Mouse (Mus musculus): ENCODE measurements at regions not wholly inside any gene's neighbourhood (a gene's known extent, or its start where the extent isn't known, plus 50 kb on each side); places are given as distances from the start of the nearest gene placed in this dataset.

DNA sequence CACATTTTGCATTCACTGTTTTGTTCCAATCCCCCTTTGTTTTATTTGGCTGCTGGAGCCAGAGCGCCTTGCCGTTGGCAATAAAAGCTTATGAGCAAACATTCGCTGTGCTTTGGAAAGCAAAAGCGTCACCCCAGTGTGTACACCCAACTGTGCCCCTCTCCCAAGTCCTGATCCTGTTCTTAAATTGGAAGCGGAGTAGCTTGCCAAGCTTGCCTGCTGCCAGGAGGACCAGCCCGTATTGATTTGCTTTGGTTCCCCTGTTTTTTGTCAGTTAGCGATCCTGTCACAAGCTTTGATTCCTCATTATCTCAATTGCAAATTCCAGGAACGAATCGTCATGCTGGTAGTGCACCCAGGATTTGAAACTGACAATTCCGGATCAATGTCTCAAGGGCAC is 917.5 kb downstream of the Olfm4 start:
- DNase-seq = no peak

DNA sequence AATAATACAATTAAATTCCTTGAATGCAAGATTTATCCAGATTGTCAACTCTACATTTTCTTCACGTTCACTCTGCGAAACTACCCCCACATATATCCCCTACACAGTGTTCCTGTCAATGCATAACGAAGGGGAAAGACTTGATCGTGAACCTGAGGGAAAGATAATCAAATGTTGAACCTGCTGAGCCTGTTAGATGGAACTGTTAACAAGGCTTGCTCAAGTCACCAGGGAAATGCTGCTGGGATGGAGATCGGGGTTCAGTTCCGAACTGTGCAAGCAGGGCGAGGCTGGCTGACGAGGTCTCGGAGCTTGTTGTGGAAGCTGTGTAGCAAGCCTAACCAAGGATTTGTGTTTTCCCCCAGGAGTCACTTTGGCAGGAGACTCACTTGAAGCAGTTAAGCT is 917.9 kb downstream of the Olfm4 start:
- DNase-seq = peak in 1 of 2 experiments; percentile 9

DNA sequence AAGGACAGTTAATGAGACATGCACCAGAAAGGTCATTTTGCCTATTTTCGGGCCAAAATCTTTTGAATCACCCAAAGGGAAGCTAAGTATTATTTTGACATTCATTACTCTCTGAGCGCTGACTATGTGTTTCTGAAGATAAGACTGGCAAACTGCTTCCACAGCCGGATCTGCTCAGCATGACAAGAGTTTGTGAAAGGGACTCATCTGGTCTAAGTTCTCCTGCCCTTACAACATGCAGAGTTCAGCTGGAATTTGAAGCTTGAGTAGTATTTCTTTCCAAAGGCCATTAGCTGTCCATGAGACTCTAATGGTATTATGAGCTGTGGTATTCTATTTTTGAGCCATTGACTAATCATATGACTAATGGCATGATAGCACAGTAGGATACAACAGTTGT is 932.1 kb downstream of the Olfm4 start:
- DNase-seq = no peak

DNA sequence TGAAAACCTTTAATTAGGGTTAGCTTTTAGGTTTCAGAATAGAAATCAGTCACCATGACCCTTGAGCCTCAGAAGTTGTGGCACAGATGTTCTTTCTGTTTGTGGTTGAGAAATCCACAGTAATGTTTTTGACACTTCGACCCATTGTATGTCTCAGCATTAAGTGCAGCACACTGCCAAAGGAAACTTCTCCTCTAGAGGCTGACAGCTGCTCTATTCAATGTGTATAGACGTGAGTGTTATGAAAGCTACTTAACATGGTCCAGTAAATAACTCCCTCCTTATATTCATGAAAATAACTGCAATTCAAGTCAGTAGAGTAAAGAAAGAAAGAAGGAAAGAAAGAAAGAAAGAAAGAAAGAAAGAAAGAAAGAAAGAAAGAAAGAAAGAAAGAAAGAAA is 939.9 kb downstream of the Olfm4 start:
- DNase-seq = no peak

DNA sequence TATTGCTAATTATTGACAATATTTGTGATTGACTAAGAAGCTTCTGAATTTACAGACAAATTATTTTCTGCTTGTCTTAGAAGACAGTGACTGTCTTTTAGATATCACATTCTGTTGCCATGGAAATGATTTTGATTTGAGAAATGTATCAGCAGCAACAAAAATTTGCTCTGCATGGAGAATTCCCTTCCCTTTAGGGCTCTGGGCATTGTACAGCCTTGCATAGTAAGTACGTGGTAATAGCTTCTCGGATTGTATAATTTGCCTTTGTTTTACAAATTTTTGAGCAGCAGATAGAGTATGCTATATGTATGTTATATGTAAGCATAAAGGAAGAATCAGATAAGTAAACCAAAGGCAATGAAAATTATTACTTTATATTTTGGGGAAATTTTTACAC is 976.1 kb downstream of the Olfm4 start:
- DNase-seq = no peak

- DNase-seq = no peak
Measured at GRCm38 (mm10) chr14:80975795-80976194, 991.9 kb downstream of the Olfm4 start.

DNA sequence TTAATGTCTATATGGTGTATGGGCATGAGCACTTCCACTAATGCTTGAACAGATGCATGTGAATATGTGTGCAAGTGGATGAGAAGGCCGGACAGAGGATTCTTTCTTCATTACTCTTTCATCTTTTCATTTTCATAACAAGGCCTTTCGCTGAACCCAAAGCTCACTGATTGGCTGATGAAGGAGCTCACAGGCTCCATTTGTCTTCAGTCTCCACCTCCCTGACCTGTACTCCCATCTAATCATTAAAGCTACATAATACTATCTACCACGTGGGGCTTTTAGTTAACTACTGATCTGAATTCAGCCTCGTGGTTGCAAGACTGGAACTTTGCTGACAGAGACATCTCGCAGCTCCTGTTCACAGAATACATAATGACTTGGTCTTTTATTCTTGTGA is 992.8 kb downstream of the Olfm4 start:
- no peak for DNase-seq

- peak; percentile 9 to 16 for DNase-seq
Measured at GRCm38 (mm10) chr14:80979475-80979874, 995.6 kb downstream of the Olfm4 start.

DNA sequence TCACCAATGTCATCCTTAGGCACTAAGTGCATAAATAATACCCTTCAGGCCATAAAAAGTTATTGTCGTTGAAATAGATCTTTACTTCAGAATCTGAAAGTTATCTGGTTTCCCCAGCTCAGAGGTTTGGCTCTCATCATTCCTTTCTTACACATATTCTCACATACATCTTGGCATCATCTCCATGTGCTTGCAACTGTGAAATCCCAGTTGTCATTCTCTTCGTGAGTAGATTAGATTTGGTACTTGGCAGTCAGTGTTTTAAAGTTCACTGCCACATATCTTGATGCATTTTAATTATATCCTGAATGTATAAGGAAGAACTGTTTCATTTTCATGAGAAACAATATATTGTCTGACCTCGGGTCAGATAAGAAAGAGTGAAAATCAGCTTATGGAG is 1006.3 kb downstream of the Olfm4 start:
- DNase-seq = no peak

DNA sequence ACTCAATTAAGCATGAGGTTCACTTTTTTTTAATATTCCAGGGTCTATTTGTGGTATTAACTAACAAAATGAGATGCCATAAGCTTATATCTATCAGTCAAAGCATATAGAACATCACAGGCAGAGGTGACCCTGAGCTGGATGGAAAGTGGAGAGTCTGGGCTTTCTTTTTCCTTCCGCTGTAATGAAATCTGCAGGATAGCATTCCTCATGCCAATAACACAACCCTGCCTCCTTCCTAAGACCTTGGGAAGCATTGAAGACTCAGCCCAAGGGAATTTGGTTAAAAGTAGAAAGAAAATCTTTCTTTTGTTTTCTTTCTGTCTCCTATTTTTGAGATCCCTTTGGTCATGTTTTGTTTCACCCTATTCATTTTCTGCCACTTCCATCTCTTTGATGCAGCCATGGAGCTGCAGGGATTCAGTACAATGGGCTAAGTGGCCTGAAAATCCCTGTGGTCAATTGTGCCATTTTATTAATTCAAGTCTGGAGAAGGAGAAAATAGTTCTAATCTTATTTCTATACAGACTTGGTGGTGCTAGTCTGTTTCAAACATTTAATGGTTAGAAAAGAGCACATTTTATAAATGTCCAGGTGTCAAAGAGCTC is 1006.9 kb downstream of the Olfm4 start:
- no peak for DNase-seq

DNA sequence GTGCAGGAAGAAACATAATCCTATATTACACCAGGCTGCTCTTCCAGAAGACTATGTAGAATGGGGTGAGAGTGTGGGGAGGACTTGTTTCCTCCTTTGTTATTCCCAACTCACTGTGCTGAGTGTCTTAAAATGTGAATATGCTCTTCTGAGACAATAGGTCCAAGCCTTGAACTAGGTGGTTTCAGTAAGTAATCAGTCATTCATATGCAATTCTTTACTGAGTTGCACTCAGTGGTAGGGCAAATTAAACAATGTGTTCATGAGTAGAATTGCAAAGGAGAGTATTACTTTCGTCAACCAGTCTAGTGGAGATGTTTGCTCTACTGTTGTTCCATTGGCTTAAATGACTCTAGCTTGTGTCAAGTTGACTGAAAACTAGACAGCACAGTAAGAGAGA is 1015.1 kb downstream of the Olfm4 start:
- no peak for DNase-seq

- no peak for DNase-seq
Measured at GRCm38 (mm10) chr14:81013208-81013607, 1029.3 kb downstream of the Olfm4 start.

- DNase-seq = no peak
Measured at GRCm38 (mm10) chr14:81031475-81031874, 1047.6 kb downstream of the Olfm4 start.

GRCm38 (mm10) chr14:81037635-81038034 is 1053.8 kb downstream of the Olfm4 start:
- DNase-seq = no peak

GRCm38 (mm10) chr14:81038045-81038444 is 1054.2 kb downstream of the Olfm4 start:
- DNase-seq = no peak
